ENCODE assay signal across 11 mouse cellular contexts in genomic region chrX:101805512-101805911, GRCm38 (mm10). TPM values are rescaled to one million over a fixed set of nuclear protein-coding genes. Genes with fewer than 3 reads are reported as not detected.
DNase-seq lines count a peak whose midpoint lies in the region; ATAC-seq and TF ChIP-seq lines count a peak whose summit lies in the region.
"Had no signal": no experiment of that assay in that cellular context is flagged by ENCODE, and none has a peak within 500 bp of the region (broad histone marks: within the 10 kb centered on the region; RNA-seq: fewer than 3 reads in every experiment).

No protein-coding gene starts in this region.

- H3K9me3 ChIP-seq in hindbrain, postnatal 0 days (ENCODE audit: low read length), result no peaks in the 10 kb centered on the region
- no peaks in the 10 kb centered on the region for H3K9me3 ChIP-seq in forebrain, embryonic 16.5 days (ENCODE audit: control insufficient read depth, low read length)
- H3K9me3 ChIP-seq: embryonic facial prominence, embryonic 12.5 days had no signal

- TF ChIP-seq CTCF in layer of hippocampus, adult 2 months (conservative IDR thresholded peaks at IDR 0.05), result peak; percentile 78
- peak; percentile 65 for TF ChIP-seq CTCF in hindbrain, postnatal 0 days (IDR thresholded peaks at IDR 0.05; ENCODE audit: low read depth)

- DNase-seq in CD4-positive, CD25-positive, alpha-beta regulatory T cell, adult 2 months (ENCODE audit: low read depth, low spot score), result peak; percentile 40
- no peak for DNase-seq in layer of hippocampus, adult 2 months (ENCODE audit: low spot score in 2 of 2)
- DNase-seq in layer of hippocampus, postnatal 10 days (ENCODE audit: low spot score in 2 of 2), result no peak
- peak; percentile 29 for DNase-seq in ZHBTc4 (ENCODE audit: low read depth, low spot score)
- peak; percentile 55 for DNase-seq in hindbrain, postnatal 0 days (ENCODE audit: low spot score)
- no peak for DNase-seq in urinary bladder, adult 2 months (ENCODE audit: low spot score)

- no peak overlapping the region for H3K4me3 ChIP-seq in layer of hippocampus, adult 2 months
- no peak overlapping the region for H3K4me3 ChIP-seq in hindbrain, postnatal 0 days (ENCODE audit: low read length)
- H3K4me3 ChIP-seq in forebrain, embryonic 16.5 days (replicated peaks; ENCODE audit: low read length), result no peak overlapping the region
- H3K4me3 ChIP-seq: embryonic facial prominence, embryonic 12.5 days had no signal

- H3K4me2 ChIP-seq in hindbrain, postnatal 0 days (ENCODE audit: low read depth, low read length), result no peak overlapping the region
- H3K4me2 ChIP-seq in forebrain, embryonic 16.5 days (ENCODE audit: low read length), result no peak overlapping the region
- H3K4me2 ChIP-seq: embryonic facial prominence, embryonic 12.5 days; liver, embryonic 11.5 days had no signal

- no peak for ATAC-seq in CD4-positive, CD25-positive, alpha-beta regulatory T cell, adult 4 months
- ATAC-seq in hindbrain, postnatal 0 days, result no peak
- no peak for ATAC-seq in forebrain, embryonic 16.5 days

- 34% methylated on average over 2 of the region's 2 CpGs for WGBS in hindbrain, postnatal 0 days
- 27% methylated on average over 2 of the region's 2 CpGs for WGBS in forebrain, embryonic 16.5 days

- no peak overlapping the region for H3K9ac ChIP-seq in hindbrain, postnatal 0 days (replicated peaks; ENCODE audit: low read length)
- H3K9ac ChIP-seq in forebrain, embryonic 16.5 days (replicated peaks; ENCODE audit: low read depth, low read length), result no peak overlapping the region
- H3K9ac ChIP-seq: embryonic facial prominence, embryonic 12.5 days had no signal

- no peaks in the 10 kb centered on the region for H3K36me3 ChIP-seq in hindbrain, postnatal 0 days (ENCODE audit: insufficient read depth, low read length)
- H3K36me3 ChIP-seq in forebrain, embryonic 16.5 days (ENCODE audit: control insufficient read depth, insufficient read depth), result no peaks in the 10 kb centered on the region
- H3K36me3 ChIP-seq: embryonic facial prominence, embryonic 12.5 days had no signal

- no peaks in the 10 kb centered on the region for H3K4me1 ChIP-seq in hindbrain, postnatal 0 days (ENCODE audit: insufficient read depth, low read length)
- H3K4me1 ChIP-seq in forebrain, embryonic 16.5 days (replicated peaks; ENCODE audit: control insufficient read depth, insufficient read depth, low read length), result no peaks in the 10 kb centered on the region
- H3K4me1 ChIP-seq: embryonic facial prominence, embryonic 12.5 days had no signal

- H3K27ac ChIP-seq in layer of hippocampus, adult 2 months, result no peak overlapping the region
- H3K27ac ChIP-seq in hindbrain, postnatal 0 days, result no peak overlapping the region
- no peak overlapping the region for H3K27ac ChIP-seq in forebrain, embryonic 16.5 days (ENCODE audit: low read length)
- H3K27ac ChIP-seq: embryonic facial prominence, embryonic 12.5 days had no signal

- H3K27me3 ChIP-seq in hindbrain, postnatal 0 days (ENCODE audit: insufficient read depth, low read length), result no peaks in the 10 kb centered on the region
- H3K27me3 ChIP-seq in forebrain, embryonic 16.5 days (replicated peaks; ENCODE audit: control insufficient read depth, insufficient read depth, low read length), result no peaks in the 10 kb centered on the region

RNA-seq across cellular contexts. Expression of gene 8030474K03Rik, which starts 11.1 kb away (rescaled TPM):
- polyA plus RNA-seq in CD4-positive, CD25-positive, alpha-beta regulatory T cell, adult 4 months (2017; shearing (Covaris generic)), result 1 to 10 TPM in 1 of 2 experiments, not detected in 1; 2.6 TPM
- not detected for total RNA-seq in layer of hippocampus, adult 2 months (2021)
- total RNA-seq in layer of hippocampus, postnatal 10 days (2021), result not detected
- total RNA-seq in hindbrain, postnatal 0 days (2014; rRNA removed), result 1.8 TPM in 1 of 2 replicates, not detected in the other
- polyA plus RNA-seq in hindbrain, postnatal 0 days (2015; fragmentation: Nextera tagmentation; extraction: Ambion mirVana), result 0.10 TPM in 1 of 2 replicates, not detected in the other
- polyA plus RNA-seq in forebrain, embryonic 16.5 days (2015; fragmentation: Nextera tagmentation; extraction: Ambion mirVana), result 0.22 TPM in 1 of 2 replicates, not detected in the other
- polyA plus RNA-seq in urinary bladder, adult 2 months (2012; rRNA removed), result 0.10 and 0.12 TPM in 2 replicates
- total RNA-seq: heart, postnatal 25 days had no signal

RNA-seq across cellular contexts. Expression of gene Gm4779, which starts 11.3 kb away (rescaled TPM):
- polyA plus RNA-seq in CD4-positive, CD25-positive, alpha-beta regulatory T cell, adult 4 months (2017; shearing (Covaris generic)), result 1 to 10 TPM in 1 of 2 experiments, not detected in 1; 1.4 TPM
- under 1 TPM; 0.64 to 0.67 TPM for total RNA-seq in layer of hippocampus, adult 2 months (2021)
- total RNA-seq in layer of hippocampus, postnatal 10 days (2021), result not detected
- 0.05 TPM in 1 of 2 replicates, not detected in the other for total RNA-seq in hindbrain, postnatal 0 days (2014; rRNA removed)
- polyA plus RNA-seq in hindbrain, postnatal 0 days (2015; fragmentation: Nextera tagmentation; extraction: Ambion mirVana), result not detected in 2 replicates
- polyA plus RNA-seq in forebrain, embryonic 16.5 days (2015; fragmentation: Nextera tagmentation; extraction: Ambion mirVana), result not detected in 2 replicates
- 0.28 TPM in 2 replicates for polyA plus RNA-seq in urinary bladder, adult 2 months (2012; rRNA removed)
- total RNA-seq: heart, postnatal 25 days had no signal

RNA-seq across cellular contexts. Expression of gene Nhsl2, which starts 43.7 kb away (rescaled TPM):
- 1 to 10 TPM; 1.4 to 2.2 TPM for polyA plus RNA-seq in CD4-positive, CD25-positive, alpha-beta regulatory T cell, adult 4 months (2017; shearing (Covaris generic))
- total RNA-seq in layer of hippocampus, adult 2 months (2021), result 10 to 100 TPM; 49.3 to 57.1 TPM
- total RNA-seq in layer of hippocampus, postnatal 10 days (2021), result 10 to 100 TPM; 21.5 to 21.9 TPM
- 32.5 and 38.7 TPM in 2 replicates for total RNA-seq in hindbrain, postnatal 0 days (2014; rRNA removed)
- polyA plus RNA-seq in hindbrain, postnatal 0 days (2015; fragmentation: Nextera tagmentation; extraction: Ambion mirVana), result 5.8 and 6.7 TPM in 2 replicates
- polyA plus RNA-seq in forebrain, embryonic 16.5 days (2015; fragmentation: Nextera tagmentation; extraction: Ambion mirVana), result 3.8 and 4.9 TPM in 2 replicates
- polyA plus RNA-seq in urinary bladder, adult 2 months (2012; rRNA removed), result 6.4 and 8.8 TPM in 2 replicates

Comparison
In these comparisons a context has a peak if more than half of its experiments do, and no peak if none do; other contexts are left out.
1. DNase-seq: peak in CD4-positive, CD25-positive, alpha-beta regulatory T cell, adult 2 months (single experiment), ZHBTc4 (single experiment) and hindbrain, postnatal 0 days (single experiment); none in layer of hippocampus, adult 2 months (0 of 2), layer of hippocampus, postnatal 10 days (0 of 2) and urinary bladder, adult 2 months (single experiment).